Mouse (Mus musculus) liver, postnatal 0 days (tissue): ENCODE measurements around the gene Arhgef5. TPM values are rescaled to one million over a fixed set of nuclear protein-coding genes. Genes with fewer than 3 reads are reported as not detected.
A peak's percentile ranks its signal among the peaks of the same experiment; 100 is the strongest.
"Not testable (repeated sequence)": the region's sequence is repeated elsewhere in the genome, so short reads cannot be mapped to it uniquely, and the experiment has no call there.

Experiments
- ATAC-seq: fragments of 200-750 bp; cut with Nextera tagmentation; 2 replicates; pipeline ENCODE4 v1.8.0; 2017; ENCODE audit warnings: mild to moderate bottlenecking, moderate library complexity
- DNase-seq: peaks from one replicate; pipeline ENCODE4 v3.0.0-alpha.2; 2016
- H3K27ac ChIP-seq: fragments of 300-500 bp; sonication (generic); 2 replicates; pipeline ENCODE4 v1.5.1; 2014; ENCODE audit warnings: antibody characterized with exemption, moderate library complexity, mild to moderate bottlenecking, low read depth
- H3K27me3 ChIP-seq: fragments of 300-500 bp; sonication (generic); 2 replicates; pipeline ENCODE4 v1.6.1; 2014; ENCODE audit warnings: low read length, control low read depth, mixed read lengths; ENCODE audit not compliant: insufficient read depth
- H3K36me3 ChIP-seq: fragments of 300-500 bp; sonication (generic); replicated peaks from 2 replicates; pipeline ENCODE4 v1.6.1; 2014; ENCODE audit warnings: mild to moderate bottlenecking, control low read depth, low read length, moderate library complexity, mixed read lengths; ENCODE audit not compliant: insufficient read depth
- H3K4me1 ChIP-seq: fragments of 300-500 bp; sonication (generic); 2 replicates; pipeline ENCODE4 v1.6.1; 2014; ENCODE audit warnings: antibody characterized with exemption, mild to moderate bottlenecking, control low read depth; ENCODE audit not compliant: insufficient read depth
- H3K4me2 ChIP-seq: fragments of 300-500 bp; sonication (generic); 2 replicates; pipeline ENCODE4 v1.6.1; 2014; ENCODE audit warnings: low read depth, mild to moderate bottlenecking, low read length, moderate library complexity, mixed read lengths
- H3K4me3 ChIP-seq: fragments of 300-500 bp; sonication (generic); 2 replicates; pipeline ENCODE4 v1.5.1; 2014; ENCODE audit warnings: low read depth, low read length
- H3K9ac ChIP-seq: fragments of 300-500 bp; sonication (generic); replicated peaks from 2 replicates; pipeline ENCODE4 v1.6.1; 2014; ENCODE audit warnings: mild to moderate bottlenecking, moderate library complexity
- H3K9me3 ChIP-seq: fragments of 300-500 bp; sonication (generic); 2 replicates; pipeline ENCODE4 v1.6.1; 2016; ENCODE audit warnings: mild to moderate bottlenecking, control low read depth, low read length, mixed read lengths
- CTCF ChIP-seq: sonication (generic); IDR thresholded peaks from 2 replicates; pipeline ENCODE4 v1.5.1; 2016; ENCODE audit warnings: antibody characterized with exemption, low read depth
- EP300 ChIP-seq: IDR thresholded peaks from 2 replicates; pipeline ENCODE4 v1.6.1; 2016; ENCODE audit warnings: antibody characterized with exemption, low read depth, mild to moderate bottlenecking
- WGBS: fragments of 180-500 bp; shearing (Covaris S2); extraction: QIAGEN DNeasy Blood & Tissue Kit; methylation state at CpG from one replicate; pipeline ENCODE4 v1.1.7; 2014; ENCODE audit not compliant: insufficient replicate concordance; 5-methylcytosine and 5-hydroxymethylcytosine counted together
- polyA plus RNA-seq: library from polyadenylated mRNA; unstranded; fragments of >200 nt; fragmentation: Nextera tagmentation; extraction: Ambion mirVana; gene quantifications from 2 replicates; pipeline ENCODE4 v1.2.1, GENCODE M21; 2015

Gene Arhgef5
- polyA plus RNA-seq, result 2.6 and 3.1 TPM in 2 replicates

GRCm38 (mm10) chr6:43265363-43266041, at the start of gene Arhgef5:
Gene Arhgef5 (plus strand): TSS chr6:43265582.
- no peaks in the 10 kb centered on the region for H3K27me3 ChIP-seq
- no peaks in the 10 kb centered on the region for H3K36me3 ChIP-seq
- no peak for TF ChIP-seq EP300
- TF ChIP-seq CTCF, result no peak
- peak within 1 kb of the TSS; percentile 67 for H3K27ac ChIP-seq
- peak within 1 kb of the TSS; percentile 82 for H3K4me2 ChIP-seq
- H3K9ac ChIP-seq, result peak within 1 kb of the TSS; percentile 75
- H3K4me1 ChIP-seq, result peaks cover 11% of the 10 kb centered on the region; the same call in 1 of the 2 replicates
- DNase-seq (peak; percentile 77), ATAC-seq (peak; percentile 83)
- no peaks in the 10 kb centered on the region for H3K9me3 ChIP-seq
- H3K4me3 ChIP-seq, result peak within 1 kb of the TSS; percentile 63
- WGBS, result under 1% methylated on average over 39 of the region's 48 CpGs

- H3K4me1 ChIP-seq, H3K9ac ChIP-seq, H3K27ac ChIP-seq, DNase-seq, H3K36me3 ChIP-seq, H3K9me3 ChIP-seq, H3K4me3 ChIP-seq, ATAC-seq, H3K27me3 ChIP-seq, H3K4me2 ChIP-seq: not testable (repeated sequence)
- WGBS, result 58% methylated on average over 1 of the region's 1 CpGs
Measured at GRCm38 (mm10) chr6:43231255-43231654, 34.1 kb upstream of the Arhgef5 start, which contains the start of gene Olfr47. Gene Olfr47 (plus strand): TSS chr6:43231529.

- Histone ChIP-seq H3K27ac (no peak overlapping the region), H3K9ac (no peak overlapping the region), H3K27me3 (no peaks in the 10 kb centered on the region), H3K36me3 (no peaks in the 10 kb centered on the region), H3K4me1 (no peaks in the 10 kb centered on the region), H3K9me3 (no peaks in the 10 kb centered on the region), H3K4me3 (no peak overlapping the region), H3K4me2 (no peak overlapping the region)
- DNase-seq, result no peak
- 12% methylated on average over 4 of the region's 4 CpGs for WGBS
- TF ChIP-seq CTCF, result peak; percentile 50
- TF ChIP-seq EP300, result no peak
- no peak for ATAC-seq
Measured at GRCm38 (mm10) chr6:43242061-43242460, 23.3 kb upstream of the Arhgef5 start.

GRCm38 (mm10) chr6:43247396-43247795, 18.0 kb upstream of the Arhgef5 start:
- DNase-seq, result no peak
- TF ChIP-seq CTCF (no peak), EP300 (no peak)
- WGBS, result 56% methylated on average over 3 of the region's 3 CpGs
- Histone ChIP-seq H3K4me3 (no peak overlapping the region), H3K36me3 (no peaks in the 10 kb centered on the region), H3K4me2 (no peak overlapping the region), H3K27ac (no peak overlapping the region), H3K9me3 (no peaks in the 10 kb centered on the region), H3K27me3 (no peaks in the 10 kb centered on the region), H3K4me1 (no peaks in the 10 kb centered on the region), H3K9ac (no peak overlapping the region)
- no peak for ATAC-seq

- no peaks in the 10 kb centered on the region for H3K4me1 ChIP-seq
- TF ChIP-seq CTCF (no peak), EP300 (no peak)
- ATAC-seq (no peak), DNase-seq (no peak)
- 41% methylated on average over 1 of the region's 1 CpGs for WGBS
- no peaks in the 10 kb centered on the region for H3K27me3 ChIP-seq
- no peaks in the 10 kb centered on the region for H3K9me3 ChIP-seq
- no peak overlapping the region for H3K9ac ChIP-seq
- no peaks in the 10 kb centered on the region for H3K36me3 ChIP-seq
- H3K4me3 ChIP-seq, result no peak overlapping the region
- no peak overlapping the region for H3K27ac ChIP-seq
- H3K4me2 ChIP-seq, result no peak overlapping the region
Measured at GRCm38 (mm10) chr6:43252994-43253393, 12.4 kb upstream of the Arhgef5 start.

GRCm38 (mm10) chr6:43254193-43254926, 11.0 kb upstream of the Arhgef5 start:
- Histone ChIP-seq H3K4me3 (no peak overlapping the region), H3K4me1 (no peaks in the 10 kb centered on the region), H3K27me3 (no peaks in the 10 kb centered on the region), H3K36me3 (no peaks in the 10 kb centered on the region), H3K4me2 (no peak overlapping the region), H3K27ac (no peak overlapping the region), H3K9ac (no peak overlapping the region), H3K9me3 (no peaks in the 10 kb centered on the region)
- peak; percentile 72 for TF ChIP-seq CTCF
- TF ChIP-seq EP300, result no peak
- ATAC-seq (no peak), DNase-seq (no peak)
- WGBS, result 55% methylated on average over 7 of the region's 7 CpGs
